Mouse (Mus musculus) erythroid progenitor cell, adult 5-6 weeks (primary cell): ENCODE results near the gene Gucy1b2. TPM values are rescaled to one million over a fixed set of nuclear protein-coding genes. Genes with fewer than 3 reads are reported as not detected.

Experiments used
- ATAC-seq: replicated peaks from 2 replicates; pipeline ENCODE4 v1.8.0; 2016; ENCODE audit warnings: moderate number of reproducible peaks, mild to moderate bottlenecking, moderate TSS enrichment, inconsistent platforms; ENCODE audit not compliant: poor library complexity, low FRiP score, severe bottlenecking
- total RNA-seq, 2 experiments: library from RNA; stranded (forward) in 1 of 2; stranded (reverse) in 1 of 2; fragments of 150-400 nt in 1 of 2; fragments of 186-747, 209-891 nt in 1 of 2; gene quantifications; 2 replicates each; pipeline versions ENCODE4 v1.2.3 to v1.2.4; 2015 to 2017; ENCODE audit warnings: low replicate concordance in 2 of 2

Gene Gucy1b2
- total RNA-seq (2015; ENCODE audit: low replicate concordance): not detected in 2 replicates
- total RNA-seq (2017; ENCODE audit: low replicate concordance): not detected in 2 replicates

- no peak for ATAC-seq
Measured at GRCm38 (mm10) chr14:62456239-62456747, at the start of gene Gucy1b2. Gene Gucy1b2 (minus strand): TSS chr14:62456289.

DNA sequence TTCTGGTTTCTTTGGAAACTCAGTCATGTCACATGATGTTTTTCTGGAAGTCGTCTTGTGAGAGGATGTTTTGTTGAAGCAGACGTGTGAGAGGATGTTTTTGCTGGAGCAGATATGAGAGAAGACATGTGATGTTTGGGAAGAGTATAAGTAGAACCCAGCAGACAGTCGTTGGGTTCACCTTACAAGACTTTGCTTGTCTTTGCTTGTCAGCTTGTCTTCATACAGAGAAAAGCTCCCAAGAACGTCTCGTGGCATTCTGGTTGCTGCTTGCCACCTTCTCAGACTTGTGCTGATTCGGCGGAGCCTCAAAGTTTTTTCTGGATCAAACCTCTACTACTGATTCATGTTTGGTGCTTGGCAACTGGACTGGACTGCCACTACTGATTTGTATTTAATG lies 41.3 kb upstream of the Gucy1b2 start:
- no peak for ATAC-seq

DNA sequence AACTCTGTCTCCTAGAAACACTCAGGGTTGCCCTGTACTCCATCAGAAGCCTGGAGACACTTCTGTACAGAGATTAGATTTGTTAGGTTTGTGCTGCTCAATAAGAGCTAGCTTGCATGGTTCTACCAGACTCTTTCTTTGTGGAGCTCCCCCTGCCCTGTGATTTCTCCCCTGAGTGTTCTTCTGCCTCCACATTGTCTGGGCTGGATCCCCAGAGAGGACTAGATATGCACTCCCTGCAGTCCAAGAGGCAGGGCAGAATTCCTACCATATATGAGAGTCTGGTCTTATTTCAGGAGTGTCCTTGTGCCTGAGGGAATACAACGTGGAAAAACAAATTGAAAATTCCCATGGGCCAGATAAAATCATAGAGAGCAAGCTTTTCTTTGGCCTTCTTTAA lies 40.4 kb upstream of the Gucy1b2 start:
- no peak for ATAC-seq

- no peak for ATAC-seq
Measured at GRCm38 (mm10) chr14:62493456-62493855, 37.4 kb upstream of the Gucy1b2 start.

DNA sequence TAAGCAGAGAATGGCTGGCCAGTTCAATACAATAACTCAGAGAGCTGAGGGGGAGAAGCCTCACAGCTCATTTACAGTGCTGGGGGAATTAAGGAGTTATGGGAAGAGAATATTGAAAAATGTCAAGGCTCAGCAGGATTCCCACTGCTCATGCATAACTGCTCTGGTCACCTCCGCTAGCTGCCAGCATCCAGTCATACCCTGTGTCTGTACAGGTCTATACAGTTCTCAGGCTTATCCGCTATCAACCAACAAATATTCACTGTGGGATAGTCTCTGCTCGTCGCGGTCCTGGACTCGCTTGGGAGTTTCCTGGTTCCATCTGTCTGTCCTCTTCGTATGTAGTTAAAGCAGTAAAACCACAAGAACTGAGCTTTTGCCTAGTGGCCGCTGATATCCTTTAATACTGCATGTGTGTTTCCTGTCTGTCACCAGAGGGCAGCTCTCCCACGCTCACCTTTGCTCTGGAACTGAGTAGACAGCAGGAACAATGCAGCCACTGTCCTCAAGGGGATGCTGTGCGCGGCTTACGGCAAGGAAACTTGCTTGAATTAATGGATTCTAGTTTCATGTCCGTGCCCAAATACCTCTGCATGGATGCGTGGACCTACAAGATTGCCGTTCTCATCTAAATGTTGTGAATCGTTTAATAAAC lies 36.2 kb upstream of the Gucy1b2 start:
- no peak for ATAC-seq

DNA sequence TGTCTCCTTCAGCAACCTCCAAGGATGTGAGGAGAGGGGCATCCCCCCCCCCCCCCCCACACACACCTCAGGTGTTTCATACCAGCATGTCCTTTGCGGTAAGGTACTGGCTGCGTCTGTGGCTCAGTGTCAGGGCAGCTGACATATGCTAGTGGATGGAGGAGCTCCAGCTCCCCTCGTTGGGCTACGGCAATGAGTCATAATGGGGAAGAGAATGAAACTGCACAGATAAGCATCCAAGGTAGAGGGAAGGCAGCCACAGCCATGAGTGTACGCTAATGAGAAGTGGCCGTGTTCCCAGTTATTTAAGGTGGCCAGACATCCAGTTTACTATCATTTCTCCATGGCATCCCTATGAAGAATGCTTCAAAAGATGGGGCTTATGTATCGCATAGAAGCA lies 32.2 kb upstream of the Gucy1b2 start:
- no peak for ATAC-seq

DNA sequence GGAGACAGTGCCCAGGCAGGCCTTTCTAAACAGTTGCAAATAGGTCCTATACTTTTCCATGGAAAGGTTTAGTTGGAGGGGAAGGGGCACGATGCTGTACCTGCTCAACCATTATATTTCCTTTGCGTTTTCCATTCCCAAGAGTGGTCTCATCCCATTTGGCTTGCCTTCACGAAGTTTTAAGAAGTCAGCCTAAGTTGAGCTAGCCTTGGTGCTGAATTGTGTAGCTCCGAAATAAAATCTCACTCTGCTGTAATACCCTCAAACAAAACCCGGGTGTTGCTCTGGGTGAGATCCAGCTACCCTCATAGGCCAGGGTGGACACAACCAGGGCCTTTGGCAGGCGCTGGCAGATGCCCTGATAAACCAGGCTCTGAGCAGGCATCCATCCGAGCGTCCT lies 25.3 kb upstream of the Gucy1b2 start:
- no peak for ATAC-seq

DNA sequence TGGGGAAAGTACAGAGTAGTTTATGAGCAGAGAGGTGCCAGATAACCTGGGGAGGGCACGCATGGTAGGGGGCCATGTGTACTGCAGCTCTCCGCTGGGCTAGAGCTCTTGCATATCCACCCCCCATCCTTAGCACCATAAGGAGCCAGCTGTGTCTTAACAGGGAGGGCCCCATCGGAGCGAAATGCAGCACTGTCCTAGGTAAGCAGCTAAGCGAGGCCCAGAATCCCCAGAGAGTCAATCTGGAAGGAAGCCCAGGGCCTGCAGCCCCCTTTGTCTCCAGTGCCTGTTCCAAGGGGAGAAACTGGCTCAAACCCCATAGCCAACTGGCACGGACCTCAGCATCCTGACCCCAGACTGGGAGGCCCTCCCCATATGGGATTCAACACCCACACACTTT lies 23.3 kb upstream of the Gucy1b2 start:
- no peak for ATAC-seq

DNA sequence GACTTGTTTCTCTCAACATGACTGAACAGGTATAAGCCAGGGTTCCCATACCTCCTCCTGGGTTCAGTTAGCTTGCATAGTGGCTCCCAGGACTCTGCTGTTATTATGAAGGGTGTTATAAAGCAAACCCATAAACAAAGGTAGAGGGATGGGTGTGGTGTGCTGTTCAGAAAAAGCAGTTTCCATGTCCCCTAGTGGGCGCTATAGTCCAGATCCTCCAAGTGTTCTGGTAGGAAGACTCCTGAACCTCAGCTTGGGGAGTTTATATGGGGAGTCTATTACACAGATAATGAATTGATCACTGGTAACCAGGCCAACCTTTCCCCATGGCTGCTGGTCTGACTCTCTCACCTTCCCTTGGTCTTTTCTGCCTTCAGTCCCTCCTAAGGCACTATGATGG lies 18.4 kb upstream of the Gucy1b2 start:
- no peak for ATAC-seq

DNA sequence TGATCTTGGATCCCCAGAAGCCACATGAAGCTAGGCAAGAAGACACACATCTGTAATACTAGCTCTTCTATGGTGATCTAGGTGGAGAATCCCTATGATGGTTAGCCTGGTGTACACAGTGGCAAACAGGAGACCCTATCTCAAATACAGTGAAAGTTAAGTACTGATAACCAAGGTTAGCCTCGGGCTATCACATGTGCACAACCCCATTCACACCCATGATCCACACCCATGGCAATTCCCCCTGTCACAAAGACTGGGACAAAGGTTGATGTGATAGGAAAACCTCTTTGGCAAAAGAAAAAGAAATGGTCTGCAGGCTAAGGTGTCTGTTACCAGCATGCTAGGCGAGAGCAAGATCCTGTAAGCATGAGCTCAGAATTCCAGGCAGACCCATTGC lies 16.0 kb upstream of the Gucy1b2 start:
- no peak for ATAC-seq

- ATAC-seq: no peak
Measured at GRCm38 (mm10) chr14:62468753-62469125, 12.7 kb upstream of the Gucy1b2 start.

- no peak for ATAC-seq
Measured at GRCm38 (mm10) chr14:62468119-62468752, 12.1 kb upstream of the Gucy1b2 start.

GRCm38 (mm10) chr14:62464966-62465365 lies 8.9 kb upstream of the Gucy1b2 start:
- ATAC-seq: no peak

DNA sequence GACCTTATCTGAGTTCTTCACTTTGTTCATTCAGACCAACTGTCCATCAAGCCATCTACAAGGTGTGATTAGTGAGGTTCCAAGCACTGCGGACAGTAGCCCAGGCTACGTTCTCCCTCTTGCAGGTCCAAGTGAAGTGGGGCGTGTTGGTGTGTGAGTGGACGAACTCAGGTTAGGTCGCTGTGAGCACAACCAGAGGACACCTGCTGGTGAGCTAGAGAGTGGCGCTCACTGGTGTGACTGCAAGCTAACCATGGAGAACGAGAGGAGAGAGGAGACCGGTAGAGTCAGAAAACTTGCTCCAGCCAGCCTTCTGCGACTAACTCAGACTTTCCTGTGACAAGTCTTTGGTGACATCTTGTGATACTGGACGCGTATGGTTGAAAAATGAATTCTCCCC lies 3.5 kb upstream of the Gucy1b2 start:
- no peak for ATAC-seq

DNA sequence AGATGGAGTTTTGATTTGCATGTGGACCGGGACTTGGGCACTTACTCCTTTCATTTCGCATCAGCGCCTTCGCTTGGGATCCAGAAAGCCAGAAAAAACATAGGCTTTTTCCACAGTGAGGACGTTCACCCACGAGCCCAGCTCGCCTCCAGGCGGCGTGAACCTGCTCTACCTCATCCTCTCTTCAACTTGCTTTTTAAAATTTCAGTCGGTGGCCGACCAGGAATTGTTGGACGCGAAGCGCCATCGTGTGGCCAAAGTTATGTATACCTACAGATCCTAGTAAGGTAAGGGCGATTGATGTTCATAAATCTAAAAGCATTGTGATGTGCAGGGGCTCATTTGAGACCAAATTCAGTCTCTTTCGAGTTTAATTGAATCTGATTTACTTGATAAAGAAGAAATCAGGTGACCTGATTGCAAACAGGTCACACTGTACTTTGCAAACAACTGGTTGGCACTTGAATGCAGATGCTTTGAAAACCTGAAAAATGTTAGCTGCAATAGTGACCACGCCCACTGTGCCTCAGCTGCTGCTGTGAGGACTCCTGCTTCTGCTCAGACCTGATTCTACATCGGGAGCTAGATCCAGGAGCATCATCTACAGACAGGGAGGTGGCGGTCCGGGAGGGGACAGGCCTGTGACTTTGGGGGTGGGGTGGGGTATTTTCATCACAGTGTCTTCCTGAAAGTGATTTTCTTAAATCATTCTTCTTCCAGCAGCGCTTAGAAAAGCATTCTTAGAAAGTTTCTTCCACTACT lies 1.5 kb upstream of the Gucy1b2 start:
- no peak for ATAC-seq

- no peak for ATAC-seq
Measured at GRCm38 (mm10) chr14:62455570-62455879, 564 bp downstream of the Gucy1b2 start.

- ATAC-seq: no peak
Measured at GRCm38 (mm10) chr14:62454760-62455569, 1.1 kb downstream of the Gucy1b2 start.

GRCm38 (mm10) chr14:62454136-62454535 lies 2.0 kb downstream of the Gucy1b2 start:
- ATAC-seq: no peak

DNA sequence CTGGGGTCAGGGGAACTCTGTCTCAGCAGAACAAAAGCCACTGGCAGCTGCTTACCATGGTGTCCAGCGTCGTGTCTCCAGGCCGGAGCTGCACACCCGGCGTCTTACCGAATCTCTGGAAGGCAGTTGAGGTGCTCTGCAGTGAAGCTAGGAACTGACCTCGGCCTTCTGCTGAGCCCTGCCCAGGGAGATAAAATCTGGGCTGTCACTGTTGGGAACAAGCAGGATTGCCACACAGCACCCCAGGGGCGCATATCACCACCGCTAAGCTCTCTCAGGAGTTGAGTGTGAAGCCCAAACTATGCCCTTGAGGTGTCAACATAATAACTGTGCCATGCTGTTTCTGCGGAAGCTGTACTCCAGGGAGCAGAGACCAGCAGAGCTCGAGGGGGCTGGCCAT lies 2.8 kb downstream of the Gucy1b2 start:
- ATAC-seq: no peak

GRCm38 (mm10) chr14:62450706-62451105 lies 5.4 kb downstream of the Gucy1b2 start:
- ATAC-seq: no peak
